Mouse (Mus musculus) left cerebral cortex, postnatal 25 days (tissue): ENCODE results near the gene Rock2. TPM values are rescaled to one million over a fixed set of nuclear protein-coding genes. Genes with fewer than 3 reads are reported as not detected.

Source experiments
- DNase-seq, 2 experiments: peaks; one replicate each; pipeline ENCODE4 v3.0.0; 2022; ENCODE audit warnings: low spot score in 2 of 2, mixed read lengths in 1 of 2
- intact Hi-C: fragments of 180-260 bp; cut with DNase I; formaldehyde crosslinking; loops from one replicate; pipeline ENCODE4 v1.15.1; 2025
- total RNA-seq, 2 experiments: library from RNA; stranded (reverse); gene quantifications; 2 replicates each; pipeline ENCODE4 v1.2.3; 2021

Gene Rock2
- total RNA-seq, 2 experiments from 2014 or later: 133 to 146 TPM

GRCm38 (mm10) chr12:16895221-16895928 is 680 bp downstream of the Rock2 start:
- DNase-seq: peak in 1 of 2 experiments; percentile 47
- intact Hi-C loops: loop anchor here (2.0 kb wide), 2 partner anchors 45 to 59 kb away; no protein-coding TSS in a partner anchor

GRCm38 (mm10) chr12:16896073-16896789 is 1.5 kb downstream of the Rock2 start:
- intact Hi-C loops: no loop called here
- DNase-seq: peak in 1 of 2 experiments; percentile 64

- intact Hi-C loops: no loop called here
- DNase-seq: no peak
Observed at GRCm38 (mm10) chr12:16897225-16897624, 2.5 kb downstream of the Rock2 start.

GRCm38 (mm10) chr12:16898221-16898620 is 3.5 kb downstream of the Rock2 start:
- intact Hi-C loops: no loop called here

GRCm38 (mm10) chr12:16898790-16899189 is 4.1 kb downstream of the Rock2 start:
- no peak for DNase-seq
- intact Hi-C loops: no loop called here

More at GRCm38 (mm10) chr12:16898221-16898620, 3.5 kb downstream of the Rock2 start:
- DNase-seq: no peak

- intact Hi-C loops: no loop called here
- DNase-seq: no peak
Observed at GRCm38 (mm10) chr12:16900625-16901222, 6.0 kb downstream of the Rock2 start.

GRCm38 (mm10) chr12:16903949-16904635 is 9.4 kb downstream of the Rock2 start:
- DNase-seq: peak in 1 of 2 experiments; percentile 82
- intact Hi-C loops: loop anchor here (2.0 kb wide), 2 partner anchors 53 to 67 kb away; no protein-coding TSS in a partner anchor

- no peak for DNase-seq
- intact Hi-C loops: no loop called here
Observed at GRCm38 (mm10) chr12:16907282-16907846, 12.7 kb downstream of the Rock2 start.

- DNase-seq: no peak
- intact Hi-C loops: no loop called here
Observed at GRCm38 (mm10) chr12:16907953-16908648, 13.4 kb downstream of the Rock2 start.

GRCm38 (mm10) chr12:16911524-16911923 is 16.8 kb downstream of the Rock2 start:
- intact Hi-C loops: no loop called here
- DNase-seq: no peak

- no peak for DNase-seq
- intact Hi-C loops: no loop called here
Observed at GRCm38 (mm10) chr12:16912600-16912999, 17.9 kb downstream of the Rock2 start.

GRCm38 (mm10) chr12:16920186-16920860 is 25.6 kb downstream of the Rock2 start:
- intact Hi-C loops: no loop called here
- DNase-seq: no peak

- peak in 1 of 2 experiments; percentile 47 for DNase-seq
- intact Hi-C loops: no loop called here
Observed at GRCm38 (mm10) chr12:16927889-16928288, 33.2 kb downstream of the Rock2 start.

- no peak for DNase-seq
- intact Hi-C loops: no loop called here
Observed at GRCm38 (mm10) chr12:16934423-16934822, 39.7 kb downstream of the Rock2 start.

GRCm38 (mm10) chr12:16941976-16942375 is 47.3 kb downstream of the Rock2 start:
- intact Hi-C loops: no loop called here
- DNase-seq: no peak

GRCm38 (mm10) chr12:16948239-16948638 is 53.5 kb downstream of the Rock2 start:
- intact Hi-C loops: no loop called here

GRCm38 (mm10) chr12:16958851-16959250 is 64.2 kb downstream of the Rock2 start:
- no peak for DNase-seq
- intact Hi-C loops: no loop called here

More at GRCm38 (mm10) chr12:16948239-16948638, 53.5 kb downstream of the Rock2 start:
- DNase-seq: no peak

- intact Hi-C loops: no loop called here
- DNase-seq: no peak
Observed at GRCm38 (mm10) chr12:16963354-16963753, 68.7 kb downstream of the Rock2 start.
